Mouse (Mus musculus) lung, embryonic 15.5 days (tissue): ENCODE results near the gene Pitx2. TPM values are rescaled to one million over a fixed set of nuclear protein-coding genes. Genes with fewer than 3 reads are reported as not detected.

Experiments used
- ATAC-seq: fragments of 200-750 bp; cut with Nextera tagmentation; 2 replicates; pipeline ENCODE4 v1.8.0; 2017; ENCODE audit warnings: moderate number of reproducible peaks, borderline replicate concordance; ENCODE audit not compliant: low FRiP score, low TSS enrichment; ENCODE audit errors: extremely low read depth
- H3K27ac ChIP-seq: fragments of 300-500 bp; sonication (generic); 2 replicates; pipeline ENCODE4 v1.5.1; 2015; ENCODE audit warnings: moderate library complexity, mild to moderate bottlenecking, inconsistent platforms
- H3K27me3 ChIP-seq: fragments of 300-500 bp; sonication (generic); 2 replicates; pipeline ENCODE4 v1.6.1; 2015; ENCODE audit warnings: inconsistent platforms
- H3K36me3 ChIP-seq: fragments of 300-500 bp; sonication (generic); 2 replicates; pipeline ENCODE4 v1.6.1; 2015; ENCODE audit warnings: inconsistent platforms
- H3K4me1 ChIP-seq: fragments of 300-500 bp; sonication (generic); 2 replicates; pipeline ENCODE4 v1.6.1; 2015; ENCODE audit warnings: inconsistent platforms
- H3K4me2 ChIP-seq: fragments of 300-500 bp; sonication (generic); 2 replicates; pipeline ENCODE4 v1.6.1; 2015; ENCODE audit warnings: inconsistent platforms, mild to moderate bottlenecking, moderate library complexity
- H3K4me3 ChIP-seq: fragments of 300-500 bp; sonication (generic); 2 replicates; pipeline ENCODE4 v1.5.1; 2015; ENCODE audit warnings: mild to moderate bottlenecking, inconsistent platforms
- H3K9ac ChIP-seq: fragments of 300-500 bp; sonication (generic); 2 replicates; pipeline ENCODE4 v1.6.1; 2015; ENCODE audit warnings: inconsistent platforms
- H3K9me3 ChIP-seq: fragments of 300-500 bp; sonication (generic); 2 replicates; pipeline ENCODE4 v1.6.1; 2016; ENCODE audit warnings: inconsistent platforms
- WGBS: fragments of 180-500 bp; shearing (Covaris S2); methylation state at CpG from one replicate; pipeline ENCODE4 v1.1.7; 2015; 5-methylcytosine and 5-hydroxymethylcytosine counted together
- polyA plus RNA-seq: library from polyadenylated mRNA; unstranded; fragments of >200 nt; fragmentation: Nextera tagmentation; extraction: Ambion mirVana; gene quantifications from 2 replicates; pipeline ENCODE4 v1.2.1, GENCODE M21; 2015

The Pitx2 gene
- polyA plus RNA-seq, 1 experiment from 2014 or later, result 6.3 TPM

- peak overlapping the region; percentile 40 for H3K9ac ChIP-seq
- peak overlapping the region; percentile 95 for H3K4me2 ChIP-seq
- under 1% methylated on average over 39 of the region's 39 CpGs for WGBS
- H3K27me3 ChIP-seq, result peaks cover 100% of the 10 kb centered on the region
- peaks cover 31% of the 10 kb centered on the region for H3K4me1 ChIP-seq
- H3K27ac ChIP-seq, result no peak overlapping the region
- H3K4me3 ChIP-seq, result peak overlapping the region; percentile 53
- H3K36me3 ChIP-seq, result no peaks in the 10 kb centered on the region
- ATAC-seq, result peak; percentile 95
- H3K9me3 ChIP-seq, result no peaks in the 10 kb centered on the region
Measured at GRCm38 (mm10) chr3:129213633-129214145, 14.0 kb downstream of the Pitx2 start.

GRCm38 (mm10) chr3:129214146-129214665, 14.5 kb downstream of the Pitx2 start:
- H3K4me2 ChIP-seq, result peak overlapping the region; percentile 95
- no peak overlapping the region for H3K27ac ChIP-seq
- no peak for ATAC-seq
- H3K36me3 ChIP-seq, result no peaks in the 10 kb centered on the region
- peaks cover 98% of the 10 kb centered on the region for H3K27me3 ChIP-seq
- peak overlapping the region; percentile 53 for H3K4me3 ChIP-seq
- H3K9ac ChIP-seq, result peak overlapping the region; percentile 40
- peaks cover 33% of the 10 kb centered on the region for H3K4me1 ChIP-seq
- WGBS, result under 1% methylated on average over 34 of the region's 34 CpGs
- H3K9me3 ChIP-seq, result no peaks in the 10 kb centered on the region

GRCm38 (mm10) chr3:129214666-129215161, 15.0 kb downstream of the Pitx2 start:
- Histone ChIP-seq H3K9me3 (no peaks in the 10 kb centered on the region), H3K4me1 (peaks cover 33% of the 10 kb centered on the region), H3K27ac (no peak overlapping the region), H3K9ac (no peak overlapping the region), H3K4me3 (peak overlapping the region; percentile 53), H3K27me3 (peaks cover 97% of the 10 kb centered on the region), H3K4me2 (peak overlapping the region; percentile 95), H3K36me3 (no peaks in the 10 kb centered on the region)
- WGBS, result under 1% methylated on average over 31 of the region's 31 CpGs
- no peak for ATAC-seq

GRCm38 (mm10) chr3:129215241-129215750, 15.6 kb downstream of the Pitx2 start:
- Histone ChIP-seq H3K4me2 (peak overlapping the region; percentile 95; the same call in 1 of the 2 replicates), H3K9ac (no peak overlapping the region), H3K36me3 (no peaks in the 10 kb centered on the region), H3K4me3 (peak overlapping the region; percentile 53), H3K4me1 (peaks cover 33% of the 10 kb centered on the region), H3K27me3 (peaks cover 97% of the 10 kb centered on the region), H3K27ac (no peak overlapping the region), H3K9me3 (no peaks in the 10 kb centered on the region)
- no peak for ATAC-seq
- WGBS, result 2% methylated on average over 26 of the region's 26 CpGs

GRCm38 (mm10) chr3:129215751-129216331, 16.2 kb downstream of the Pitx2 start:
- Histone ChIP-seq H3K4me1 (peaks cover 33% of the 10 kb centered on the region), H3K4me2 (peak overlapping the region; percentile 95), H3K4me3 (peak overlapping the region; percentile 53), H3K36me3 (no peaks in the 10 kb centered on the region), H3K9ac (no peak overlapping the region), H3K9me3 (no peaks in the 10 kb centered on the region), H3K27me3 (peaks cover 97% of the 10 kb centered on the region), H3K27ac (no peak overlapping the region; the same call in 1 of the 2 replicates)
- ATAC-seq, result no peak; the same call in 1 of the 2 replicates
- WGBS, result under 1% methylated on average over 35 of the region's 35 CpGs

GRCm38 (mm10) chr3:129216491-129216890, 16.8 kb downstream of the Pitx2 start:
- no peak for ATAC-seq
- Histone ChIP-seq H3K4me3 (no peak overlapping the region), H3K4me1 (peaks cover 33% of the 10 kb centered on the region), H3K36me3 (no peaks in the 10 kb centered on the region), H3K9me3 (no peaks in the 10 kb centered on the region), H3K4me2 (no peak overlapping the region), H3K27ac (no peak overlapping the region), H3K27me3 (peaks cover 97% of the 10 kb centered on the region), H3K9ac (no peak overlapping the region)
- 9% methylated on average over 9 of the region's 9 CpGs for WGBS

- Histone ChIP-seq H3K4me1 (peaks cover 33% of the 10 kb centered on the region), H3K9ac (no peak overlapping the region), H3K4me3 (no peak overlapping the region), H3K36me3 (no peaks in the 10 kb centered on the region), H3K9me3 (no peaks in the 10 kb centered on the region), H3K27me3 (peaks cover 97% of the 10 kb centered on the region), H3K27ac (no peak overlapping the region), H3K4me2 (no peak overlapping the region)
- no peak for ATAC-seq
- WGBS, result 4% methylated on average over 28 of the region's 34 CpGs
Measured at GRCm38 (mm10) chr3:129216911-129217561, 17.4 kb downstream of the Pitx2 start.

- ATAC-seq, result no peak
- Histone ChIP-seq H3K4me3 (no peak overlapping the region), H3K27me3 (peaks cover 97% of the 10 kb centered on the region), H3K9me3 (no peaks in the 10 kb centered on the region), H3K4me2 (no peak overlapping the region), H3K27ac (no peak overlapping the region), H3K4me1 (peaks cover 33% of the 10 kb centered on the region), H3K9ac (no peak overlapping the region), H3K36me3 (no peaks in the 10 kb centered on the region)
- 11% methylated on average over 12 of the region's 12 CpGs for WGBS
Measured at GRCm38 (mm10) chr3:129217862-129218370, 18.2 kb downstream of the Pitx2 start.

GRCm38 (mm10) chr3:129218371-129218921, 18.8 kb downstream of the Pitx2 start:
- no peak overlapping the region for H3K9ac ChIP-seq
- H3K27ac ChIP-seq, result no peak overlapping the region
- H3K36me3 ChIP-seq, result no peaks in the 10 kb centered on the region
- WGBS, result 4% methylated on average over 41 of the region's 41 CpGs
- ATAC-seq, result no peak
- H3K4me2 ChIP-seq, result 0 out of 2 replicates have a peak overlapping the region, but pooled peaks have one; percentile 1
- H3K4me3 ChIP-seq, result no peak overlapping the region
- H3K9me3 ChIP-seq, result no peaks in the 10 kb centered on the region
- H3K27me3 ChIP-seq, result peaks cover 97% of the 10 kb centered on the region
- peaks cover 32% of the 10 kb centered on the region for H3K4me1 ChIP-seq

GRCm38 (mm10) chr3:129220086-129220670, 20.5 kb downstream of the Pitx2 start:
- peaks cover 22% of the 10 kb centered on the region for H3K4me1 ChIP-seq
- H3K4me2 ChIP-seq, result no peak overlapping the region
- H3K4me3 ChIP-seq, result no peak overlapping the region
- WGBS, result 15% methylated on average over 7 of the region's 7 CpGs
- no peaks in the 10 kb centered on the region for H3K36me3 ChIP-seq
- no peak for ATAC-seq
- H3K9me3 ChIP-seq, result no peaks in the 10 kb centered on the region
- no peak overlapping the region for H3K9ac ChIP-seq
- H3K27me3 ChIP-seq, result peaks cover 97% of the 10 kb centered on the region
- no peak overlapping the region for H3K27ac ChIP-seq

GRCm38 (mm10) chr3:129220681-129221379, 21.2 kb downstream of the Pitx2 start:
- peaks cover 17% of the 10 kb centered on the region for H3K4me1 ChIP-seq
- H3K9ac ChIP-seq, result no peak overlapping the region
- no peak overlapping the region for H3K4me3 ChIP-seq
- no peak overlapping the region for H3K4me2 ChIP-seq
- no peaks in the 10 kb centered on the region for H3K36me3 ChIP-seq
- H3K9me3 ChIP-seq, result no peaks in the 10 kb centered on the region
- H3K27ac ChIP-seq, result no peak overlapping the region
- ATAC-seq, result no peak
- WGBS, result 18% methylated on average over 24 of the region's 24 CpGs
- H3K27me3 ChIP-seq, result peaks cover 97% of the 10 kb centered on the region
